Mouse (Mus musculus): ENCODE data around the gene Ifnar1. TPM values are rescaled to one million over a fixed set of nuclear protein-coding genes. Genes with fewer than 3 reads are reported as not detected.

The Ifnar1 gene
- 100 to 1,000 TPM in 1 of 2 experiments, 10 to 100 TPM in 1; 95.4 to 118 TPM for polyA plus RNA-seq (2017; shearing (Covaris generic))

GRCm38 (mm10) chr16:91484808-91485700 lies at the start of gene Ifnar1:
Gene Ifnar1, plus strand, starts transcription at chr16:91485238.

DNA sequence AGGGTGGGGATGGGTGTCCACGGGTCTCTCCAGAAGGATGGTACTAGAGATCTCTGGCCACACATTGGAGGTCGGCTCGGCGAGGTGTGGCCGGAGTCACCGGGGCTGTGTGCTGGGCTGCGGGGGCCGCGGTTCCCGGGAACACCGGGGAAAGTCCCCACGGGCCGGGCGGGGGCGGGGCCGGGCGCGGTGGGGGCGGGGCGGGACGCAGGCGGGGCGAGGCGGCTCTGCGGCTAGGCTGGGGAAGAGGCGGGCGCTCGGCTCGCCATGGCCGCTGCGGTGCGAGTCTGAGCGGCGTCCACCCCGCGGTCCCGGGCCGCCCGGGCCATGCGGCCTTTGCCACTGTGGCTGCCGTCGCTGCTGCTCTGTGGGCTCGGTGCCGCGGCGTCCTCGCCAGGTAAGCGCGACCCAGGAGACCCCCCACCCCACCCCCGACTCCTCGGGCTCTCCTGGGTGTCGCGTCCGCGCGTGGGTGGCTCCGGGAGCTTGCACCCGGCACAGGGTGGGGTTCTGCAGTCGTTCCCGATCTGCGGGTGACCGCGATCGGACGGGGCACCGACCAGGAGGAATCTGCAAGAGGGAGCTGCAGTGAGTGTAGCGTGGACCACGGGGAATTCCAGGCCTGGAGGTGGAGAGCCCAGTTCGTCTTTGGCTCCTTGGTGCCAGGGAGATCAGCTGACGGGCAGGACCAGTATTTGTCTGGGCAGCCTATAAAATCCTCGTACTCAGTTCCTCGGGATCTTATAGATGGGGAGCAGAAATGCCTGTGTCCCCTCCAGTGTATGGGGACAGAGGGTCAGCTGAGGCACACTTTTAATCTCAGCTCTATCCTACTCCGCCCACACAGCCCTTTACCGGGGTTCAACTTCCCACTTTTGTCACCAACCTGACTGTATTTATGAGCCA lies 62.1 kb downstream of the Ifnar1 start, which contains the start of gene Ifngr2:
Gene Ifngr2 (plus strand): TSS at position 237 of the 906 bp plus-strand sequence.

Other genes starting within 250 kb of the Ifnar1 start
- gene Olig1, start 215.5 kb upstream of the Ifnar1 start, polyA plus RNA-seq (2017; shearing (Covaris generic)): 1 to 10 TPM in 1 of 2 experiments, not detected in 1; 3.3 TPM
- 100 to 1,000 TPM in 1 of 2 experiments, 10 to 100 TPM in 1; 92.6 to 134 TPM for gene Ifnar2, start 112.5 kb upstream of the Ifnar1 start, polyA plus RNA-seq (2017; shearing (Covaris generic))
- gene Gm21970, start 93.5 kb upstream of the Ifnar1 start, polyA plus RNA-seq (2017; shearing (Covaris generic)): not detected
- 100 to 1,000 TPM; 109 to 163 TPM for gene Il10rb, start 79.1 kb upstream of the Ifnar1 start, polyA plus RNA-seq (2017; shearing (Covaris generic))
- 10 to 100 TPM; 39.1 to 69.9 TPM for gene Ifngr2, start 61.8 kb downstream of the Ifnar1 start, polyA plus RNA-seq (2017; shearing (Covaris generic))
- 10 to 100 TPM; 26.0 to 29.9 TPM for gene Tmem50b, start 112.6 kb downstream of the Ifnar1 start, polyA plus RNA-seq (2017; shearing (Covaris generic))
- 1 to 10 TPM; 1.4 to 3.4 TPM for gene Dnajc28, start 133.8 kb downstream of the Ifnar1 start, polyA plus RNA-seq (2017; shearing (Covaris generic))
- gene Gart, start 161.7 kb downstream of the Ifnar1 start, polyA plus RNA-seq (2017; shearing (Covaris generic)): 100 to 1,000 TPM; 103 to 125 TPM
- gene Son, start 162.3 kb downstream of the Ifnar1 start, polyA plus RNA-seq (2017; shearing (Covaris generic)): 100 to 1,000 TPM; 124 to 131 TPM
- gene Donson, start 203.5 kb downstream of the Ifnar1 start, polyA plus RNA-seq (2017; shearing (Covaris generic)): 10 to 100 TPM; 87.4 to 93.3 TPM
- 10 to 100 TPM; 52.2 to 74.6 TPM for gene Cryzl1, start 243.7 kb downstream of the Ifnar1 start, polyA plus RNA-seq (2017; shearing (Covaris generic))
- gene Itsn1, start 244.0 kb downstream of the Ifnar1 start, polyA plus RNA-seq (2017; shearing (Covaris generic)): 1 to 10 TPM; 4.2 to 8.3 TPM